Mouse (Mus musculus) lung, adult 2 months (tissue): ENCODE measurements around the gene Dcakd.

Source experiments
- CTCF ChIP-seq: fragments of 200-500 bp; IDR thresholded peaks from 2 replicates; pipeline ENCODE4 v1.5.1; 2011; ENCODE audit warnings: mild to moderate bottlenecking, low read length, control low read depth; ENCODE audit not compliant: insufficient read depth
- POLR2A ChIP-seq: fragments of 200-500 bp; IDR thresholded peaks from 2 replicates; pipeline ENCODE4 v1.6.1; 2011; ENCODE audit warnings: low read depth, mild to moderate bottlenecking, control low read depth, low read length, borderline replicate concordance; ENCODE audit errors: extremely low read depth

DNA sequence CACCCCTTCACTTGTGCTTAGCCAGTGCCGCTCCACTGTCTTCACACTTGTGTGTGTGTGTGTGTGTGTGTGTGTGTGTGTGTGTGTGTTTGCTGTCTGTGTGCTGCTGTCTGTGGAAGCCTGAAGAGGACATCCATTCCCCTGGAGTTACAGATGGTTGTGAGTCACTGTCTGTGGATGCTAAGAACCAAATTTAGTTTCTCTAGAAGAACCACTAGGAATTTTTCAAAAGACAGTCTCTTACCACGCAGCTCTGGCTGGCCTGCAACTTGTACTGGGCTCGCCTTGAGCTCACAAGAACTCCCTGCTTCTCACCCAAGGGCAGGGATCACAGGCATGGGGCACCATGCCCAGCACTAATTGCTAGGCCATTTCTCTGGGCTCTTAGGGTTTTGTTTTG is 4.9 kb upstream of the Dcakd start:
- TF ChIP-seq CTCF: no peak
- TF ChIP-seq POLR2A: no peak
